Mouse (Mus musculus): ENCODE results near the gene Dync1i1. TPM values are rescaled to one million over a fixed set of nuclear protein-coding genes. Genes with fewer than 3 reads are reported as not detected.

Dync1i1 gene
- total and polyA plus RNA-seq, 3 experiments: 0.41 to 0.43 (median 0.42) TPM

GRCm38 (mm10) chr6:5846154-5846553, 120.7 kb downstream of the Dync1i1 start:
- DNase-seq: no peak
- H3K4me1 ChIP-seq (ENCODE audit: control insufficient read depth, insufficient read depth, low read length): no peaks in the 10 kb centered on the region
- H3K79me2 ChIP-seq (replicated peaks; ENCODE audit: control insufficient read depth, insufficient read depth, low read length): no peaks in the 10 kb centered on the region
- intact Hi-C loops (cut with DNase I): no loop called here
- TF ChIP-seq EP300 (IDR thresholded peaks at IDR 0.05; ENCODE audit: insufficient read depth, low read depth, low read length) (no peak), CTCF (IDR thresholded peaks at IDR 0.05) (no peak), POLR2A (IDR thresholded peaks at IDR 0.05; ENCODE audit: insufficient read depth, low read depth, low read length) (no peak)
- no peaks in the 10 kb centered on the region for H3K27me3 ChIP-seq (ENCODE audit: control insufficient read depth, insufficient read depth, low read length)
- 94% methylated on average over 5 of the region's 5 CpGs for WGBS
- no peak overlapping the region for H3K27ac ChIP-seq
- no peak overlapping the region for H3K4me3 ChIP-seq
- no peak overlapping the region for H3K9ac ChIP-seq (ENCODE audit: low read depth, low read length)
- H3K36me3 ChIP-seq (ENCODE audit: control insufficient read depth, insufficient read depth, low read length): no peaks in the 10 kb centered on the region

GRCm38 (mm10) chr6:5854048-5854836, 128.8 kb downstream of the Dync1i1 start:
- intact Hi-C loops (cut with DNase I): loop anchor here (10.0 kb wide), 2 partner anchors 1031 to 1271 kb away; partner anchors contain the start of gene Dlx5
- Histone ChIP-seq H3K4me1 (ENCODE audit: control insufficient read depth, insufficient read depth, low read length) (no peaks in the 10 kb centered on the region; the same call in 1 of the 2 replicates), H3K36me3 (ENCODE audit: control insufficient read depth, insufficient read depth, low read length) (no peaks in the 10 kb centered on the region), H3K27ac (no peak overlapping the region), H3K9ac (ENCODE audit: low read depth, low read length) (no peak overlapping the region), H3K4me3 (no peak overlapping the region), H3K27me3 (ENCODE audit: control insufficient read depth, insufficient read depth, low read length) (no peaks in the 10 kb centered on the region), H3K79me2 (replicated peaks; ENCODE audit: control insufficient read depth, insufficient read depth, low read length) (no peaks in the 10 kb centered on the region)
- 80% methylated on average over 12 of the region's 12 CpGs for WGBS
- TF ChIP-seq EP300 (IDR thresholded peaks at IDR 0.05; ENCODE audit: insufficient read depth, low read depth, low read length) (no peak), CTCF (IDR thresholded peaks at IDR 0.05) (no peak), POLR2A (IDR thresholded peaks at IDR 0.05; ENCODE audit: insufficient read depth, low read depth, low read length) (no peak)
- no peak for DNase-seq

- TF ChIP-seq POLR2A (IDR thresholded peaks at IDR 0.05; ENCODE audit: insufficient read depth, low read depth, low read length): no peak
- no peak for TF ChIP-seq EP300 (IDR thresholded peaks at IDR 0.05; ENCODE audit: insufficient read depth, low read depth, low read length)
- no peak for TF ChIP-seq CTCF (IDR thresholded peaks at IDR 0.05)
- Histone ChIP-seq H3K4me3 (no peak overlapping the region), H3K9ac (ENCODE audit: low read depth, low read length) (no peak overlapping the region), H3K4me1 (ENCODE audit: control insufficient read depth, insufficient read depth, low read length) (no peaks in the 10 kb centered on the region; the same call in 1 of the 2 replicates), H3K36me3 (ENCODE audit: control insufficient read depth, insufficient read depth, low read length) (no peaks in the 10 kb centered on the region), H3K27ac (no peak overlapping the region), H3K79me2 (replicated peaks; ENCODE audit: control insufficient read depth, insufficient read depth, low read length) (no peaks in the 10 kb centered on the region), H3K27me3 (ENCODE audit: control insufficient read depth, insufficient read depth, low read length) (no peaks in the 10 kb centered on the region)
- DNase-seq: no peak
- WGBS: 29% methylated on average over 6 of the region's 6 CpGs
- intact Hi-C loops (cut with DNase I): loop anchor here (10.0 kb wide), 2 partner anchors 1029 to 1269 kb away; partner anchors contain the start of gene Dlx5
These were observed 130.1 kb downstream of the Dync1i1 start for GRCm38 (mm10) chr6:5855526-5855925.

- intact Hi-C loops (cut with DNase I): loop anchor here (2.0 to 10.0 kb wide), 3 partner anchors 1026 to 1266 kb away; partner anchors contain the start of gene Dlx5
- DNase-seq: peak in 1 of 2 experiments; percentile 37
- Histone ChIP-seq H3K4me3 (no peak overlapping the region), H3K27me3 (ENCODE audit: control insufficient read depth, insufficient read depth, low read length) (no peaks in the 10 kb centered on the region), H3K4me1 (ENCODE audit: control insufficient read depth, insufficient read depth, low read length) (no peaks in the 10 kb centered on the region; the same call in 1 of the 2 replicates), H3K79me2 (replicated peaks; ENCODE audit: control insufficient read depth, insufficient read depth, low read length) (no peaks in the 10 kb centered on the region), H3K36me3 (ENCODE audit: control insufficient read depth, insufficient read depth, low read length) (no peaks in the 10 kb centered on the region), H3K9ac (ENCODE audit: low read depth, low read length) (no peak overlapping the region), H3K27ac (no peak overlapping the region)
- TF ChIP-seq CTCF (IDR thresholded peaks at IDR 0.05) (peak; percentile 82), POLR2A (IDR thresholded peaks at IDR 0.05; ENCODE audit: insufficient read depth, low read depth, low read length) (no peak)
- WGBS: 9% methylated on average over 12 of the region's 12 CpGs
These were observed 132.9 kb downstream of the Dync1i1 start for GRCm38 (mm10) chr6:5858371-5858770.

- intact Hi-C loops (cut with DNase I): loop anchor here (2.0 to 10.0 kb wide), 3 partner anchors 1026 to 1266 kb away; partner anchors contain the start of gene Dlx5
- Histone ChIP-seq H3K4me1 (ENCODE audit: control insufficient read depth, insufficient read depth, low read length) (no peaks in the 10 kb centered on the region; the same call in 1 of the 2 replicates), H3K79me2 (replicated peaks; ENCODE audit: control insufficient read depth, insufficient read depth, low read length) (no peaks in the 10 kb centered on the region), H3K27ac (no peak overlapping the region), H3K27me3 (ENCODE audit: control insufficient read depth, insufficient read depth, low read length) (no peaks in the 10 kb centered on the region), H3K4me3 (no peak overlapping the region), H3K36me3 (ENCODE audit: control insufficient read depth, insufficient read depth, low read length) (no peaks in the 10 kb centered on the region), H3K9ac (ENCODE audit: low read depth, low read length) (no peak overlapping the region)
- no peak for DNase-seq
- TF ChIP-seq CTCF (IDR thresholded peaks at IDR 0.05) (no peak), EP300 (IDR thresholded peaks at IDR 0.05; ENCODE audit: insufficient read depth, low read depth, low read length) (no peak), POLR2A (IDR thresholded peaks at IDR 0.05; ENCODE audit: insufficient read depth, low read depth, low read length) (no peak)
- WGBS: 68% methylated on average over 20 of the region's 20 CpGs
These were observed 133.6 kb downstream of the Dync1i1 start for GRCm38 (mm10) chr6:5858901-5859598.
